Mouse (Mus musculus) lung, adult 2 months (tissue): ENCODE measurements around the gene Tbc1d23.

Experiments used
- CTCF ChIP-seq: fragments of 200-500 bp; IDR thresholded peaks from 2 replicates; pipeline ENCODE4 v1.5.1; 2011; ENCODE audit warnings: mild to moderate bottlenecking, low read length, control low read depth; ENCODE audit not compliant: insufficient read depth
- POLR2A ChIP-seq: fragments of 200-500 bp; IDR thresholded peaks from 2 replicates; pipeline ENCODE4 v1.6.1; 2011; ENCODE audit warnings: low read depth, mild to moderate bottlenecking, control low read depth, low read length, borderline replicate concordance; ENCODE audit errors: extremely low read depth

DNA sequence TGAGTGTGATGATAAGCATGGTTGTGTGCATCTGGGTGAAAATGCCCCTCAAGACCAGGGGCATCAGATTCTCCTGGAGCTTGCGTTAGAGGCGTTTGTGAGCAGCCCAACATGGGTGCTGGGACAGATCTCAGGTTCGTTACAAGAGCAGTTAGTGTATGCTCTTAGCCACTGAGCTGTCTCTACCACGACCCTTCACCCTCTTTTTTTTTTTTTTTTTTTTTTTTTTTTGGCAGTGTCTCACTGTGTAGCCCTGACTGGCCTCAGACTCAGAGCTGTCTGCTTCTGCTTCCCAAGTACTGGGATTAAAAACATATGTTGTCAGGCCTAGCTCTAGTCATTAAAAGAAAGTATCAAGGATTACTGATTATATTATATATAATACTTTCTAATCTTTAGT, 105.0 kb downstream of the Tbc1d23 start:
- TF ChIP-seq CTCF: no peak
- TF ChIP-seq POLR2A: no peak
